Mouse (Mus musculus): Measurements from ENCODE around the gene Jam3. TPM values are rescaled to one million over a fixed set of nuclear protein-coding genes. Genes with fewer than 3 reads are reported as not detected.

The Jam3 gene
- total and polyA plus RNA-seq, 3 experiments = 0.17 to 2.0 (median 0.72) TPM

DNA sequence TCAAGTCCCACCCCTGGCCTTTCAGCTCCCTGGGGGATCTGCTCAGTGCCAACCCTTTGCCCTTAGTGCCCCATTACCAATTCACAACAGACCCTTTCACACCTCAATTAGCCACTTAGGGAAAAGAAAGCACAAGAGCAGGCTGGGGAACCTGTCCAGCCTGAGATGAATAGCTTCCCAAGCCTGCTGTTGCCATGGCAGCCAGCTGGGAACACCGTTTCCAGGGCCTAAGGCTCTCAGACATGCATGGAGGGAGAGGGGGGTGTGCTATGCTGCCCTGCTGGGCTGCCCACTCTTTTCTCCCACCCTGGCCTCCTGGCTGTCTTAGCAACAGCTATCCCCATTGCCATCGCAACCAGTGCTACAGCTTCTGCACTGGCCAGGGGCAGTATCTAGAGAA is 47.9 kb upstream of the Jam3 start:
- no peaks in the 10 kb centered on the region for H3K9me3 ChIP-seq (replicated peaks; ENCODE audit: low read length)
- H3K27me3 ChIP-seq (replicated peaks) = no peaks in the 10 kb centered on the region
- H3K4me3 ChIP-seq (replicated peaks in 1 of 3; ENCODE audit: low read depth in 2 of 3, low read length in 2 of 3, poor library complexity in 1 of 3) = no peak overlapping the region
- H3K4me1 ChIP-seq (ENCODE audit: control insufficient read depth in 1 of 2, insufficient read depth in 2 of 2) = peaks cover 0 to 9% of the 10 kb centered on the region in 2 experiments; a peak in 1 of 4 replicates
- TF ChIP-seq UBTF (IDR thresholded peaks at IDR 0.05; ENCODE audit: low read depth, low read length) (no peak), ETS1 (conservative IDR thresholded peaks at IDR 0.05; ENCODE audit: low read depth, low read length) (no peak), ZC3H11A (IDR thresholded peaks at IDR 0.05; ENCODE audit: low read depth, low read length) (no peak), MAFK (IDR thresholded peaks at IDR 0.05; ENCODE audit: insufficient replicate concordance, low read length) (no peak), SIN3A (IDR thresholded peaks at IDR 0.05; ENCODE audit: low read length) (no peak)
- H3K4me2 ChIP-seq (ENCODE audit: insufficient read depth, low read depth, poor library complexity, severe bottlenecking) = no peak overlapping the region
- DNase-seq (ENCODE audit: extremely low read depth) = no peak
- dilution Hi-C loops (cut with MboI; ENCODE audit: extremely low pct_ligation_motif_present, extremely low pct_unique_long_range_greater_than_20kb, low sequenced_read_pairs) (no loop called here), in situ Hi-C loops (cut with MboI; ENCODE audit: low pct_ligation_motif_present, low pct_unique_long_range_greater_than_20kb, low sequenced_read_pairs) (no loop called here)
- H3K79me2 ChIP-seq (replicated peaks; ENCODE audit: control insufficient read depth, extremely low read depth, insufficient read depth, poor library complexity, severe bottlenecking) = no peaks in the 10 kb centered on the region
- H3K27ac ChIP-seq (ENCODE audit: insufficient read depth, low read depth) = no peak overlapping the region
- no peak overlapping the region for H3K9ac ChIP-seq (ENCODE audit: insufficient read depth, low read depth)
- H3K36me3 ChIP-seq (replicated peaks in 1 of 2; ENCODE audit: control insufficient read depth in 1 of 2, insufficient read depth in 1 of 2, low read length in 1 of 2) = no peaks in the 10 kb centered on the region

DNA sequence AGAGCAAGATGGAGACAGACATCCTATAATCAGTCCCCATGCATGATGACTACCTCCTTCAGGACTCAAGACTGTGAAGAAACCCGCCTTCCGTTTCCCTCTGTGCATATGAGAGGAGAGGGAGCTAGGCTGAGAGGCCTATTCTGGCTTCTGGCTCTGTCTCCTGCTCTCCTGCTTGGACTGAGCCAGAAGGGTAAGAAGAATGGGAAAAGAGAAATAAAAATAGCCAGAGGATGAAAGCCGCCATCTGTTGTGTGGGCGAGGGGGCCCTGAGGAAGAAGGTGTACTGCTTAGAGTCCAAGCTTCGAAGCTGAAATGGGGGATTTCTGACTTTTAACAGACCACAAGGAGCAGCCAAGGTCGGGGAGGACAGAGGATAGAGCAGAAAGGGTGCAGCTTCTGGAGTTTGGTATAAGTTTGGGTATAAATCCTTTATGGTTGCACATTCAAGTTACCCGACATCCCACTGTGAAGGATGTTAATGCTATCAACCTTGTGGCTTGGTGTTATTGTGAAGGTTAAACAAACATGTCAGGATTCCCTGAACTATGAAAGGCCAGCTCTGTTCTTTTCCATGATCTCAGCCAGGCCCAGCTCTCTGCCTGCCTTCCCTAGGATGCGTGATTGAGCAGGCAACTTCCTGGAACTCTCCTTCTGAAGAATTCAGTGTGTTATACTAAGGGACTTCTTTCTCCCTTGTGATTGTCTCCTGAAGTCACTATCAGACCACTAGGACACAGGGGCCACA is 46.4 kb upstream of the Jam3 start:
- no peak for DNase-seq (ENCODE audit: extremely low read depth)
- no peaks in the 10 kb centered on the region for H3K9me3 ChIP-seq (replicated peaks; ENCODE audit: low read length)
- in situ Hi-C loops (cut with MboI; ENCODE audit: low pct_ligation_motif_present, low pct_unique_long_range_greater_than_20kb, low sequenced_read_pairs) (no loop called here), dilution Hi-C loops (cut with MboI; ENCODE audit: extremely low pct_ligation_motif_present, extremely low pct_unique_long_range_greater_than_20kb, low sequenced_read_pairs) (no loop called here)
- H3K27ac ChIP-seq (ENCODE audit: insufficient read depth, low read depth) = no peak overlapping the region
- no peaks in the 10 kb centered on the region for H3K36me3 ChIP-seq (replicated peaks in 1 of 2; ENCODE audit: control insufficient read depth in 1 of 2, insufficient read depth in 1 of 2, low read length in 1 of 2)
- H3K4me3 ChIP-seq (replicated peaks in 1 of 3; ENCODE audit: low read depth in 2 of 3, low read length in 2 of 3, poor library complexity in 1 of 3) = no peak overlapping the region
- no peaks in the 10 kb centered on the region for H3K27me3 ChIP-seq (replicated peaks)
- H3K4me2 ChIP-seq (ENCODE audit: insufficient read depth, low read depth, poor library complexity, severe bottlenecking) = no peak overlapping the region
- no peaks in the 10 kb centered on the region for H3K79me2 ChIP-seq (replicated peaks; ENCODE audit: control insufficient read depth, extremely low read depth, insufficient read depth, poor library complexity, severe bottlenecking)
- TF ChIP-seq RAD21 (IDR thresholded peaks at IDR 0.05; ENCODE audit: low read depth, low read length) (no peak), EP300 (IDR thresholded peaks at IDR 0.05; ENCODE audit: low read length) (no peak), ZMIZ1 (IDR thresholded peaks at IDR 0.05; ENCODE audit: low read depth, low read length) (no peak), MEF2A (IDR thresholded peaks at IDR 0.05; ENCODE audit: borderline replicate concordance, low read depth, low read length) (no peak), MAZ (IDR thresholded peaks at IDR 0.05; ENCODE audit: low read depth, low read length) (no peak), SIN3A (IDR thresholded peaks at IDR 0.05; ENCODE audit: low read length) (no peak), ZNF384 (IDR thresholded peaks at IDR 0.05; ENCODE audit: low read depth, low read length) (no peak), NRF1 (IDR thresholded peaks at IDR 0.05; ENCODE audit: low read depth, low read length) (no peak), NELFE (IDR thresholded peaks at IDR 0.05; ENCODE audit: low read depth, low read length) (no peak), GABPA (IDR thresholded peaks at IDR 0.05; ENCODE audit: insufficient replicate concordance, low read depth, low read length) (no peak), USF1 (IDR thresholded peaks at IDR 0.05; ENCODE audit: low read depth, low read length) (no peak), TBP (conservative IDR thresholded peaks at IDR 0.05; ENCODE audit: low read depth, low read length) (no peak), POLR2AphosphoS2 (IDR thresholded peaks at IDR 0.05; ENCODE audit: low read depth, low read length) (no peak), CTCF (conservative IDR thresholded peaks at IDR 0.05 in 1 of 2, IDR thresholded peaks at IDR 0.05 in 1 of 2; ENCODE audit: low read depth in 2 of 2, low read length in 2 of 2) (no peak), RCOR1 (conservative IDR thresholded peaks at IDR 0.05; ENCODE audit: low read depth, low read length) (no peak), E2F4 (IDR thresholded peaks at IDR 0.05; ENCODE audit: insufficient replicate concordance, low read depth, low read length) (no peak)
- H3K4me1 ChIP-seq (ENCODE audit: control insufficient read depth in 1 of 2, insufficient read depth in 2 of 2) = peaks cover 0 to 9% of the 10 kb centered on the region in 2 experiments; a peak in 1 of 4 replicates
- H3K9ac ChIP-seq (ENCODE audit: insufficient read depth, low read depth) = no peak overlapping the region

Data from CH12.LX (cell line).